Mouse (Mus musculus): ENCODE results near the gene Clec2i.

- TF ChIP-seq CTCF (IDR thresholded peaks at IDR 0.05; ENCODE audit: extremely low read depth, insufficient read length, insufficient replicate concordance, low read depth, low read length) (no peak), POLR2A (IDR thresholded peaks at IDR 0.05; ENCODE audit: low read depth, low read length) (no peak)
Measured at GRCm38 (mm10) chr6:128945564-128945963, 58.2 kb downstream of the Clec2i start.

Data from small intestine, adult 2 months (tissue).